Mouse (Mus musculus) kidney, adult 2 months (tissue): ENCODE measurements around the gene Cep152.

Experiments
- CTCF ChIP-seq: fragments of 200-500 bp; conservative IDR thresholded peaks from 2 replicates; pipeline ENCODE4 v1.5.1; 2011; ENCODE audit warnings: low read depth, mild to moderate bottlenecking, control low read depth, low read length, moderate library complexity, mixed read lengths; ENCODE audit not compliant: insufficient read depth, insufficient read length
- POLR2A ChIP-seq: fragments of 200-500 bp; IDR thresholded peaks from one replicate; pipeline ENCODE4 v1.6.1; 2011; ENCODE audit warnings: low read depth, low read length, control low read depth

GRCm38 (mm10) chr2:125659823-125660536 lies 35.1 kb upstream of the Cep152 start:
- TF ChIP-seq POLR2A (no peak), CTCF (peak; percentile 90)
